Mouse (Mus musculus) hindbrain, embryonic 10.5 days (tissue): ENCODE results near the gene Slc29a4. TPM values are rescaled to one million over a fixed set of nuclear protein-coding genes. Genes with fewer than 3 reads are reported as not detected.

Source experiments
- DNase-seq: peaks from one replicate; pipeline ENCODE4 v3.0.0-alpha.2; 2017; ENCODE audit warnings: low spot score
- H3K27ac ChIP-seq: fragments of 300-500 bp; sonication (generic); 2 replicates; pipeline ENCODE4 v1.5.1; 2016; ENCODE audit warnings: mild to moderate bottlenecking, moderate library complexity
- H3K27me3 ChIP-seq: fragments of 300-500 bp; sonication (generic); 2 replicates; pipeline ENCODE4 v1.6.1; 2016; ENCODE audit warnings: mild to moderate bottlenecking; ENCODE audit not compliant: poor library complexity, insufficient read depth, severe bottlenecking
- H3K36me3 ChIP-seq: fragments of 300-500 bp; sonication (generic); 2 replicates; pipeline ENCODE4 v1.6.1; 2016; ENCODE audit warnings: mild to moderate bottlenecking, moderate library complexity
- H3K4me1 ChIP-seq: fragments of 300-500 bp; sonication (generic); replicated peaks from 2 replicates; pipeline ENCODE4 v1.6.1; 2016; ENCODE audit warnings: mild to moderate bottlenecking
- H3K4me3 ChIP-seq: fragments of 300-500 bp; sonication (generic); 2 replicates; pipeline ENCODE4 v1.5.1; 2016; ENCODE audit warnings: mild to moderate bottlenecking, moderate library complexity
- H3K9me3 ChIP-seq: fragments of 300-500 bp; sonication (generic); 2 replicates; pipeline ENCODE4 v1.6.1; 2016; ENCODE audit warnings: mild to moderate bottlenecking, moderate library complexity
- WGBS: fragments of 180-500 bp; shearing (Covaris S2); methylation state at CpG from one replicate; pipeline ENCODE4 v1.1.7; 2016; 5-methylcytosine and 5-hydroxymethylcytosine counted together
- polyA plus RNA-seq: library from polyadenylated mRNA; unstranded; fragments of >200 nt; fragmentation: Nextera tagmentation; extraction: Ambion mirVana; gene quantifications from 2 replicates; pipeline ENCODE4 v1.2.1, GENCODE M21; 2016

Gene Slc29a4
- polyA plus RNA-seq, 1 experiment from 2014 or later: 42.3 TPM

GRCm38 (mm10) chr5:142701651-142702510 is 9.6 kb downstream of the Slc29a4 start:
- peak overlapping the region; percentile 84 for H3K27ac ChIP-seq
- H3K27me3 ChIP-seq: peaks cover 39% of the 10 kb centered on the region
- under 1% methylated on average over 72 of the region's 72 CpGs for WGBS
- DNase-seq: peak; percentile 86
- peak overlapping the region; percentile 83 for H3K4me3 ChIP-seq
- H3K4me1 ChIP-seq: peaks cover 31% of the 10 kb centered on the region
- H3K36me3 ChIP-seq: peaks cover 19% of the 10 kb centered on the region
- H3K9me3 ChIP-seq: no peaks in the 10 kb centered on the region

DNA sequence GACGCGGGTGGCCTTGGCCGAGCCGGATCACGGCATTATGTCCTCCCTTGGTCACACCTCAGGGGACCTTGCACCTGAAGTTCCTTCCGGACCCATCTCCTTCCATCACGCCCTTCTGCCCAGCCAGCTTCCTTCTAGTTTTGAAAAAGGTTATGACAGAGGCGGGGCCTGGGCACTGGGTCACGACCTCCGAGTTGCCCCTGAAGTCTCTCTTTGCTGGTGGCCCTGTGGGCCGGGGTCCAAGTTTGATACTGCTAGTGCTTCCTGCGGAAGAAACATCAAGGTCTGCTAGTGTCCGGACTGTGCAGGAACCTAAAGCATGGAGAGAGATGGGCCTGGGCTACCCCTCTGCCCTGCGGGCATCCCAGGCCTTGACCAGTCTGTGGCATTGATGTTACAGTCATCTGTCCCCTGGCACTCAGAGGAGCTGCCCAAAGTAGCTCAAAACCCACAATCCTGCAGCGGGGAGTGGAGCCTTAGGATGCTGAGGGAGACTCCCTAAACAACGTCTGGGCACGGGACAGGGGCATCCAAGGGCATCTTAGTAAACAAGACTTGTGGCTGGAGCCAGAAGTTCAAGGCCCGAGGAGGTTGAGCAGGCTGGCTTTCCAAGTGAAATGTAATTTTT is 10.3 kb downstream of the Slc29a4 start:
- WGBS: 24% methylated on average over 18 of the region's 18 CpGs
- H3K4me1 ChIP-seq: peaks cover 31% of the 10 kb centered on the region
- DNase-seq: no peak
- peaks cover 21% of the 10 kb centered on the region for H3K36me3 ChIP-seq
- no peaks in the 10 kb centered on the region for H3K9me3 ChIP-seq
- H3K27me3 ChIP-seq: peaks cover 39% of the 10 kb centered on the region
- peak overlapping the region; percentile 84 for H3K27ac ChIP-seq
- peak overlapping the region; percentile 83 for H3K4me3 ChIP-seq

- DNase-seq: no peak
- 85% methylated on average over 10 of the region's 10 CpGs for WGBS
- Histone ChIP-seq H3K27ac (no peak overlapping the region), H3K27me3 (peaks cover 39% of the 10 kb centered on the region), H3K9me3 (no peaks in the 10 kb centered on the region), H3K4me3 (0 out of 2 replicates have a peak overlapping the region, but pooled peaks have one; percentile 83), H3K4me1 (peaks cover 31% of the 10 kb centered on the region), H3K36me3 (peaks cover 30% of the 10 kb centered on the region)
These were observed 11.3 kb downstream of the Slc29a4 start for GRCm38 (mm10) chr5:142703569-142703968.

GRCm38 (mm10) chr5:142707709-142708108 is 15.4 kb downstream of the Slc29a4 start:
- Histone ChIP-seq H3K27me3 (peaks cover 13% of the 10 kb centered on the region), H3K4me3 (no peak overlapping the region), H3K27ac (no peak overlapping the region), H3K4me1 (peaks cover 11% of the 10 kb centered on the region), H3K36me3 (peaks cover 63% of the 10 kb centered on the region), H3K9me3 (peaks cover 11% of the 10 kb centered on the region)
- WGBS: 89% methylated on average over 5 of the region's 5 CpGs
- no peak for DNase-seq

DNA sequence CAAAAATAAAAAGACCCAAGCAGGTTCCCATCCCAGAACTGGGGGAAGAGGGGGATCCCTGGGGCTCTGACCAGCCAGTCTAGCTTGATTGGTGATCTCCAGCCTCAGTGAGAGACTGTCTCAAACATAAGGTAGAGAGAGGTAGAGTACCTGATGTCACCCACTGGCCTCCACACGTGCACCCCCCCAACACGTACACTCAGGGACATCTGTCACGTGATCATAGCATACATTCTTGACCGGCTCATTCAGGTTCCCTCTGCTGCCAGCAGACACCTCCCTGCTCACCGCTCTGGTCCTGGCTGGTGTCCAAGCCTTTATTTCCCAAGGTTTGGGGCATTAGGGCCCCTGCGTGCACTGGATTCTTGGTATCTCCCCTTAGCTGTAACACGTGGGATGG is 17.1 kb downstream of the Slc29a4 start:
- Histone ChIP-seq H3K36me3 (peaks cover 73% of the 10 kb centered on the region), H3K27me3 (no peaks in the 10 kb centered on the region), H3K4me1 (no peaks in the 10 kb centered on the region), H3K9me3 (peaks cover 11% of the 10 kb centered on the region), H3K4me3 (no peak overlapping the region), H3K27ac (no peak overlapping the region)
- WGBS: 93% methylated on average over 7 of the region's 7 CpGs
- DNase-seq: no peak

DNA sequence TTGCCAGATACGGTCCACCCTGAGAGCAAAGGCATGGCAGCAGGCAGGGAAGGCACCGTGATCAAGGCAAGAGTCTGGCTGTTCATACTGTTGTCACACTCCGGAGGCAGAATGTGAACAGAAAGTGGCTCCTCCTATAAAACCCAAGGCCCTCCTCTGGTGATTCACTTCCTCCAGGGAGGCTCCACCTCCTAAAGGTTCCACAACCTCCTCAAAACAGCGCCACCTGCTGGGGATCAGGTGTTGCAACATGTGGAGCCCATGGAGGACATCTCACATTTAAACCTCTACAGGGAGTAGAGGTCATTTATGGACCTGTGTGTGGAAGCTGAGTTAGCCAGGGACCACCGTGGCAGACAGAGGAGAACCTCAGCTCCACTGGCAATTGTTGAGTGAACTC is 20.1 kb downstream of the Slc29a4 start:
- Histone ChIP-seq H3K27ac (no peak overlapping the region), H3K36me3 (peaks cover 63% of the 10 kb centered on the region), H3K4me3 (no peak overlapping the region), H3K9me3 (peaks cover 11% of the 10 kb centered on the region), H3K4me1 (no peaks in the 10 kb centered on the region), H3K27me3 (no peaks in the 10 kb centered on the region)
- DNase-seq: no peak
- WGBS: 85% methylated on average over 5 of the region's 5 CpGs

- no peaks in the 10 kb centered on the region for H3K27me3 ChIP-seq
- H3K9me3 ChIP-seq: peaks cover 11% of the 10 kb centered on the region
- WGBS: 88% methylated on average over 10 of the region's 10 CpGs
- peaks cover 56% of the 10 kb centered on the region for H3K36me3 ChIP-seq
- 0 out of 2 replicates have a peak, but pooled peaks cover 2% of the 10 kb centered on the region for H3K4me1 ChIP-seq
- H3K4me3 ChIP-seq: no peak overlapping the region
- no peak overlapping the region for H3K27ac ChIP-seq
- DNase-seq: no peak
These were observed 21.7 kb downstream of the Slc29a4 start for GRCm38 (mm10) chr5:142713966-142714365.

DNA sequence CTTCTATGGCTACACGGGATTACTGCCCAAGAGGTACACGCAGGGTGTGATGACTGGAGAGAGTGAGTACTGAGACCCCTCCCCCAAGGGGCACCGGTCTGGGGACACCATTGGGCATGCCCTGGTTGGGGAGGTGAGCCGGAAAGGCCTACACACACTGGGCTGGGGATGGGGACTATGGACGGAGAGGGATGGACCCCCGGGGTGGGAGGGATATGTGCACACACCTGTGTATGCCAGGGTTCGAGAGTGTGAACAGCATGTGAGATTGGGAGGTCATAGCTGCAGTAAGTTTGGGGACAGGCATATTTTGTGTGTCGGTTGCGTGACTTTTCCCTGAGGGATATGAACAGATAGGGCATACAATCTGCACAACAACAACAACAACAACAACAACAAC is 22.7 kb downstream of the Slc29a4 start:
- no peak for DNase-seq
- H3K4me1 ChIP-seq: 0 out of 2 replicates have a peak, but pooled peaks cover 2% of the 10 kb centered on the region
- H3K4me3 ChIP-seq: no peak overlapping the region
- no peak overlapping the region for H3K27ac ChIP-seq
- H3K36me3 ChIP-seq: peaks cover 56% of the 10 kb centered on the region
- WGBS: 85% methylated on average over 9 of the region's 9 CpGs
- H3K9me3 ChIP-seq: peaks cover 11% of the 10 kb centered on the region
- H3K27me3 ChIP-seq: no peaks in the 10 kb centered on the region

- no peaks in the 10 kb centered on the region for H3K27me3 ChIP-seq
- 0 out of 2 replicates have a peak, but pooled peaks cover 2% of the 10 kb centered on the region for H3K4me1 ChIP-seq
- no peak for DNase-seq
- 88% methylated on average over 6 of the region's 6 CpGs for WGBS
- peaks cover 11% of the 10 kb centered on the region for H3K9me3 ChIP-seq
- H3K27ac ChIP-seq: no peak overlapping the region
- H3K4me3 ChIP-seq: no peak overlapping the region
- H3K36me3 ChIP-seq: peaks cover 56% of the 10 kb centered on the region
These were observed 23.7 kb downstream of the Slc29a4 start for GRCm38 (mm10) chr5:142716056-142716455.

GRCm38 (mm10) chr5:142718037-142718436 is 25.7 kb downstream of the Slc29a4 start:
- H3K27ac ChIP-seq: no peak overlapping the region
- no peak overlapping the region for H3K4me3 ChIP-seq
- H3K4me1 ChIP-seq: 0 out of 2 replicates have a peak, but pooled peaks cover 2% of the 10 kb centered on the region
- H3K27me3 ChIP-seq: no peaks in the 10 kb centered on the region
- 26% methylated on average over 4 of the region's 4 CpGs for WGBS
- peak; percentile 83 for DNase-seq
- H3K36me3 ChIP-seq: peaks cover 51% of the 10 kb centered on the region
- H3K9me3 ChIP-seq: no peaks in the 10 kb centered on the region

DNA sequence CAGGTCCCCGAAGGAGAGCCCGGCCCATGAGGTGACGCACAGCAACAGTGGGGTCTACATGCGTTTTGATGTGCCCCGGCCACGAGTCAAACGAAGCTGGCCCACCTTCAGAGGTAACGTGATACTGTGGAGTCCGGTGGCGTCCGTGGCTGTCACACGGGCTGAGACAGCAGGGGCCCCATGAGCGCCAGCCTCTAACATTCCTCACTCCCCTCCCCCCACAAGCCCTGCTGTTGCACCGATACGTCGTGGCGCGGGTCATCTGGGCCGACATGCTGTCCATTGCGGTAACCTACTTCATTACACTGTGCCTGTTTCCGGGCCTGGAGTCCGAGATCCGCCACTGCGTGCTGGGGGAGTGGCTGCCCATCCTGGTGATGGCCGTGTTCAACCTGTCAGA is 26.2 kb downstream of the Slc29a4 start:
- Histone ChIP-seq H3K9me3 (no peaks in the 10 kb centered on the region), H3K4me1 (0 out of 2 replicates have a peak, but pooled peaks cover 2% of the 10 kb centered on the region), H3K27ac (no peak overlapping the region), H3K27me3 (no peaks in the 10 kb centered on the region), H3K36me3 (peaks cover 51% of the 10 kb centered on the region), H3K4me3 (no peak overlapping the region)
- no peak for DNase-seq
- 63% methylated on average over 25 of the region's 25 CpGs for WGBS

DNA sequence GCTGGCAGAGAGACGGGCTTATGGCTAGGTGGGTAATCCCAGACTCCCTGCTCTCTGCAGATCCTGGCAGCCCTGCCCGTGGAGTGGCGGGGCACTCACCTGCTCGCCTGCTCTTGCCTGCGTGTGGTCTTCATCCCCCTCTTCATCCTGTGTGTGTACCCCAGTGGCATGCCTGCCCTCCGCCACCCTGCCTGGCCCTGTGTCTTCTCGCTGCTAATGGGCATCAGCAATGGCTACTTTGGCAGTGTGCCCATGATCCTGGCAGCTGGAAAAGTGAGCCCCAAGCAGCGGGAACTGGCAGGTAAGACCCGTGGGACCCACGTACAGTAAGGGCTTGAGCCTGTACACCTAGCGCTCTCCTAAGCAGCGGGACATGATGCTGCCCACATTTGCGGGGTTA is 27.6 kb downstream of the Slc29a4 start:
- WGBS: 91% methylated on average over 13 of the region's 13 CpGs
- no peaks in the 10 kb centered on the region for H3K27me3 ChIP-seq
- H3K4me1 ChIP-seq: 0 out of 2 replicates have a peak, but pooled peaks cover 4% of the 10 kb centered on the region

More for the DNA sequence above, 27.6 kb downstream of the Slc29a4 start:
- no peak overlapping the region for H3K4me3 ChIP-seq
- H3K36me3 ChIP-seq: peaks cover 40% of the 10 kb centered on the region
- H3K27ac ChIP-seq: no peak overlapping the region
- no peaks in the 10 kb centered on the region for H3K9me3 ChIP-seq
- no peak for DNase-seq
